Mouse (Mus musculus): Measurements from ENCODE around the gene Dgkq.

GRCm38 (mm10) chr5:108713691-108714090 is 44.2 kb upstream of the Dgkq start:
- TF ChIP-seq CTCF (IDR thresholded peaks at IDR 0.05; ENCODE audit: low read depth, low read length) (no peak), POLR2A (IDR thresholded peaks at IDR 0.05; ENCODE audit: borderline replicate concordance, low read depth, low read length) (no peak)

All from bone marrow macrophage, adult 2 months (primary cell).